Mouse (Mus musculus) cortical plate, adult 2 months (tissue): Measurements from ENCODE around the gene Ncapg.

Source experiments
- CTCF ChIP-seq: fragments of 200-500 bp; IDR thresholded peaks from 2 replicates; pipeline ENCODE4 v1.5.1; 2011; ENCODE audit warnings: mild to moderate bottlenecking, control low read depth, low read length; ENCODE audit not compliant: insufficient read depth; ENCODE audit errors: extremely low read depth
- POLR2A ChIP-seq: fragments of 200-500 bp; IDR thresholded peaks from 2 replicates; pipeline ENCODE4 v1.6.1; 2011; ENCODE audit warnings: mild to moderate bottlenecking, low read length, control low read depth; ENCODE audit not compliant: insufficient read depth; ENCODE audit errors: extremely low read depth

GRCm38 (mm10) chr5:45718848-45719488, 49.2 kb downstream of the Ncapg start:
- TF ChIP-seq POLR2A (no peak), CTCF (no peak)
